Mouse (Mus musculus) embryonic facial prominence, embryonic 13.5 days (tissue): ENCODE results near the gene Pprc1. TPM values are rescaled to one million over a fixed set of nuclear protein-coding genes. Genes with fewer than 3 reads are reported as not detected.

Experiments used
- ATAC-seq: fragments of 200-750 bp; cut with Nextera tagmentation; 2 replicates; pipeline ENCODE4 v1.8.0; 2017; ENCODE audit warnings: low read depth; ENCODE audit not compliant: insufficient number of reproducible peaks, insufficient read depth, low FRiP score, low TSS enrichment
- H3K27ac ChIP-seq: fragments of 300-500 bp; sonication (generic); 2 replicates; pipeline ENCODE4 v1.5.1; 2015; ENCODE audit warnings: moderate library complexity, mild to moderate bottlenecking, inconsistent platforms
- H3K27me3 ChIP-seq: fragments of 300-500 bp; sonication (generic); 2 replicates; pipeline ENCODE4 v1.6.1; 2015; ENCODE audit warnings: mild to moderate bottlenecking, inconsistent platforms
- H3K36me3 ChIP-seq: fragments of 300-500 bp; sonication (generic); 2 replicates; pipeline ENCODE4 v1.6.1; 2015; ENCODE audit warnings: mild to moderate bottlenecking, inconsistent platforms
- H3K4me1 ChIP-seq: fragments of 300-500 bp; sonication (generic); 2 replicates; pipeline ENCODE4 v1.6.1; 2015; ENCODE audit warnings: inconsistent platforms
- H3K4me2 ChIP-seq: fragments of 300-500 bp; sonication (generic); 2 replicates; pipeline ENCODE4 v1.6.1; 2015; ENCODE audit warnings: moderate library complexity, mild to moderate bottlenecking, inconsistent platforms
- H3K4me3 ChIP-seq: fragments of 300-500 bp; sonication (generic); 2 replicates; pipeline ENCODE4 v1.5.1; 2015; ENCODE audit warnings: mild to moderate bottlenecking, inconsistent platforms
- H3K9ac ChIP-seq: fragments of 300-500 bp; sonication (generic); 2 replicates; pipeline ENCODE4 v1.6.1; 2015; ENCODE audit warnings: mild to moderate bottlenecking, inconsistent platforms
- H3K9me3 ChIP-seq: fragments of 300-500 bp; sonication (generic); 2 replicates; pipeline ENCODE4 v1.6.1; 2016; ENCODE audit warnings: inconsistent platforms
- WGBS: fragments of 180-500 bp; shearing (Covaris S2); methylation state at CpG from one replicate; pipeline ENCODE4 v1.1.7; 2015; ENCODE audit warnings: mixed read lengths; 5-methylcytosine and 5-hydroxymethylcytosine counted together
- polyA plus RNA-seq: library from polyadenylated mRNA; unstranded; fragments of >200 nt; fragmentation: Nextera tagmentation; extraction: Ambion mirVana; gene quantifications from 2 replicates; pipeline ENCODE4 v1.2.1, GENCODE M21; 2015

The Pprc1 gene
- 33.2 and 38.8 TPM in 2 replicates for polyA plus RNA-seq

- 2% methylated on average over 34 of the region's 34 CpGs for WGBS
- Histone ChIP-seq H3K27me3 (no peaks in the 10 kb centered on the region), H3K4me1 (peaks cover 64% of the 10 kb centered on the region), H3K36me3 (no peaks in the 10 kb centered on the region), H3K27ac (peak within 1 kb of the TSS; percentile 99), H3K4me3 (peak within 1 kb of the TSS; percentile 97), H3K9me3 (no peaks in the 10 kb centered on the region), H3K4me2 (peak within 1 kb of the TSS; percentile 93), H3K9ac (peak within 1 kb of the TSS; percentile 98)
- ATAC-seq: no peak
Observed at GRCm38 (mm10) chr19:46044271-46044992, at the start of gene Pprc1. Gene Pprc1, plus strand, starts transcription at chr19:46044886.

GRCm38 (mm10) chr19:45997365-45997764 lies 47.3 kb upstream of the Pprc1 start:
- Histone ChIP-seq H3K4me3 (peak overlapping the region; percentile 89), H3K4me1 (peaks cover 14% of the 10 kb centered on the region), H3K9ac (peak overlapping the region; percentile 92), H3K9me3 (peaks cover 3% of the 10 kb centered on the region; the same call in 1 of the 2 replicates), H3K36me3 (peaks cover 15% of the 10 kb centered on the region), H3K27me3 (no peaks in the 10 kb centered on the region), H3K27ac (peak overlapping the region; percentile 95; the same call in 1 of the 2 replicates), H3K4me2 (peak overlapping the region; percentile 66)
- WGBS: 55% methylated on average over 5 of the region's 5 CpGs
- ATAC-seq: no peak

- peak within 1 kb of the TSS; percentile 89 for H3K4me3 ChIP-seq
- H3K27ac ChIP-seq: peak within 1 kb of the TSS; percentile 95
- WGBS: 1% methylated on average over 68 of the region's 76 CpGs
- ATAC-seq: peak; percentile 92
- peak within 1 kb of the TSS; percentile 66 for H3K4me2 ChIP-seq
- H3K4me1 ChIP-seq: peaks cover 14% of the 10 kb centered on the region
- H3K9ac ChIP-seq: peak within 1 kb of the TSS; percentile 92
- no peaks in the 10 kb centered on the region for H3K27me3 ChIP-seq
- H3K9me3 ChIP-seq: peaks cover 3% of the 10 kb centered on the region; the same call in 1 of the 2 replicates
- H3K36me3 ChIP-seq: peaks cover 15% of the 10 kb centered on the region
Observed at GRCm38 (mm10) chr19:45997785-45998693, 46.6 kb upstream of the Pprc1 start, which contains the start of gene Armh3. Gene Armh3, minus strand, starts transcription at chr19:45998488.

GRCm38 (mm10) chr19:45998694-45999217 lies 45.9 kb upstream of the Pprc1 start:
- Histone ChIP-seq H3K9ac (peak overlapping the region; percentile 92), H3K27me3 (no peaks in the 10 kb centered on the region), H3K4me3 (peak overlapping the region; percentile 89), H3K9me3 (peaks cover 3% of the 10 kb centered on the region; the same call in 1 of the 2 replicates), H3K4me2 (peak overlapping the region; percentile 66), H3K4me1 (peaks cover 16% of the 10 kb centered on the region), H3K36me3 (peaks cover 15% of the 10 kb centered on the region), H3K27ac (no peak overlapping the region)
- peak; percentile 40; the same call in 1 of the 2 replicates for ATAC-seq
- 5% methylated on average over 8 of the region's 8 CpGs for WGBS

DNA sequence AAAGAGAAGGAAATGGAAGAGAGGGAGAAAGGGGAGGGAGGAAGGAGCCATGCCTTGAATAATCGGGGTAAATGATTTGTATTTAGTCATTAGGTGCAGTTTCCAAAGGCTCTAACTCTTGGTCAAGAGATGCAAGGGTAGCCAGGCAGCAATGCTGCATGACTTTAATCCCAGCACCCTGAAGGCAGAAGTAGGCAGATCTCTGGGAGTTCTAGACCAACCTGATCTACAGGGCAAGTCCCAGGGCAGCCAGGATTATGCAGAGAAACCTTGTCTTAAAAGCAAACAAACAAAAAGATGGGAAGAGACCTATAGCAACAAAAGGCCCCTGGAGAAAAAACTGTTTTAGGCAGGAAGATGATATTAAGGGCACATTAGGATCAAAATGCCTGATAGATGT lies 45.3 kb upstream of the Pprc1 start:
- H3K36me3 ChIP-seq: peaks cover 10% of the 10 kb centered on the region
- ATAC-seq: no peak
- no peak overlapping the region for H3K4me2 ChIP-seq
- H3K4me3 ChIP-seq: no peak overlapping the region
- peaks cover 5% of the 10 kb centered on the region for H3K27me3 ChIP-seq
- 66% methylated on average over 1 of the region's 1 CpGs for WGBS
- H3K27ac ChIP-seq: no peak overlapping the region
- peaks cover 22% of the 10 kb centered on the region for H3K4me1 ChIP-seq
- H3K9me3 ChIP-seq: peaks cover 3% of the 10 kb centered on the region; the same call in 1 of the 2 replicates
- H3K9ac ChIP-seq: no peak overlapping the region

GRCm38 (mm10) chr19:46002279-46002678 lies 42.4 kb upstream of the Pprc1 start:
- ATAC-seq: no peak

GRCm38 (mm10) chr19:46003371-46004226 lies 41.1 kb upstream of the Pprc1 start, which contains the start of gene Hps6:
Gene Hps6, plus strand, starts transcription at chr19:46003508.
- Histone ChIP-seq H3K9me3 (no peaks in the 10 kb centered on the region), H3K36me3 (peaks cover 23% of the 10 kb centered on the region), H3K4me1 (peaks cover 14% of the 10 kb centered on the region), H3K27me3 (peaks cover 5% of the 10 kb centered on the region), H3K4me3 (peak within 1 kb of the TSS; percentile 58), H3K27ac (no peak within 1 kb of the TSS), H3K4me2 (peak within 1 kb of the TSS; percentile 86), H3K9ac (peak within 1 kb of the TSS; percentile 77)
- WGBS: 2% methylated on average over 70 of the region's 70 CpGs
- 0 out of 2 replicates have a peak, but pooled peaks have one; percentile 12 for ATAC-seq

More at GRCm38 (mm10) chr19:46002279-46002678, 42.4 kb upstream of the Pprc1 start:
- no peak overlapping the region for H3K4me2 ChIP-seq
- H3K4me1 ChIP-seq: peaks cover 17% of the 10 kb centered on the region
- no peak overlapping the region for H3K9ac ChIP-seq
- no peak overlapping the region for H3K4me3 ChIP-seq
- H3K27ac ChIP-seq: no peak overlapping the region
- peaks cover 5% of the 10 kb centered on the region for H3K27me3 ChIP-seq
- WGBS: 81% methylated on average over 9 of the region's 9 CpGs
- no peaks in the 10 kb centered on the region for H3K9me3 ChIP-seq
- H3K36me3 ChIP-seq: peaks cover 13% of the 10 kb centered on the region

GRCm38 (mm10) chr19:46004814-46005466 lies 39.7 kb upstream of the Pprc1 start:
- 74% methylated on average over 17 of the region's 17 CpGs for WGBS
- Histone ChIP-seq H3K9me3 (no peaks in the 10 kb centered on the region), H3K27me3 (peaks cover 5% of the 10 kb centered on the region), H3K36me3 (peaks cover 23% of the 10 kb centered on the region), H3K4me2 (peak overlapping the region; percentile 86; the same call in 1 of the 2 replicates), H3K9ac (no peak overlapping the region), H3K27ac (no peak overlapping the region), H3K4me3 (no peak overlapping the region), H3K4me1 (peaks cover 9% of the 10 kb centered on the region)
- peak; percentile 59; the same call in 1 of the 2 replicates for ATAC-seq

DNA sequence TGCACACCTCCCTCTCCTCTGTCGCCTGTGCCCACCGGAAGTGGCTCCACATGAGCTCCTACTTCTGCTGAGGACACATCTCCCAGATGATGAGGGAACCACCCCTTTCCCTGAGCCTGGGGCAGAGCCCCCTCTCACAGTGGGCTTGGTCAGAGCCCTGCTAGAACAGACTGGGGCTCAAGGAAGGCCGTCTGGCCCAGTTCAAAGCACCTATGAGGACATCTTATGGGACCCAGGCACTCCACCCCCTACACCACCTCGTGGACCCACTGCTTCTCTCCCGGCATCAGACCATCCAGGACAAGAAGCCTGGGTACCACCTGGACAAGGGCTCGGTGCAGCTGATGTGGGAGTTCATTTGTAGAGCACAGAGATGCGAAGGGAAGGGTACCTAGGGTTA lies 39.0 kb upstream of the Pprc1 start:
- no peak overlapping the region for H3K9ac ChIP-seq
- no peak overlapping the region for H3K27ac ChIP-seq
- H3K36me3 ChIP-seq: peaks cover 23% of the 10 kb centered on the region
- H3K4me1 ChIP-seq: peaks cover 9% of the 10 kb centered on the region
- H3K4me3 ChIP-seq: no peak overlapping the region
- H3K9me3 ChIP-seq: no peaks in the 10 kb centered on the region
- H3K27me3 ChIP-seq: peaks cover 5% of the 10 kb centered on the region
- WGBS: 78% methylated on average over 7 of the region's 7 CpGs
- no peak for ATAC-seq
- H3K4me2 ChIP-seq: no peak overlapping the region

GRCm38 (mm10) chr19:46014572-46015178 lies 30.0 kb upstream of the Pprc1 start:
- Histone ChIP-seq H3K4me3 (no peak overlapping the region), H3K27ac (no peak overlapping the region), H3K9ac (no peak overlapping the region), H3K9me3 (no peaks in the 10 kb centered on the region), H3K4me2 (no peak overlapping the region), H3K36me3 (no peaks in the 10 kb centered on the region), H3K27me3 (no peaks in the 10 kb centered on the region), H3K4me1 (no peaks in the 10 kb centered on the region)
- WGBS: 37% methylated on average over 12 of the region's 12 CpGs
- 0 out of 2 replicates have a peak, but pooled peaks have one; percentile 59 for ATAC-seq
